Mouse (Mus musculus): ENCODE data around the gene Gpr157.

The Gpr157 gene

GRCm38 (mm10) chr4:150072416-150073101 is 14.6 kb upstream of the Gpr157 start:
- no peak for DNase-seq (ENCODE audit: low spot score)

- no peak for DNase-seq (ENCODE audit: low spot score)
These were observed 14.1 kb upstream of the Gpr157 start for GRCm38 (mm10) chr4:150073102-150073473.

GRCm38 (mm10) chr4:150075350-150075749 is 11.8 kb upstream of the Gpr157 start:
- DNase-seq (ENCODE audit: low spot score): no peak

- DNase-seq (ENCODE audit: low spot score): peak; percentile 57
These were observed 11.0 kb upstream of the Gpr157 start for GRCm38 (mm10) chr4:150076147-150076546.

- DNase-seq (ENCODE audit: low spot score): no peak
These were observed 8.5 kb upstream of the Gpr157 start for GRCm38 (mm10) chr4:150078646-150079045.

- DNase-seq (ENCODE audit: low spot score): no peak
These were observed 7.9 kb upstream of the Gpr157 start for GRCm38 (mm10) chr4:150079244-150079643.

GRCm38 (mm10) chr4:150080330-150080967 is 6.7 kb upstream of the Gpr157 start:
- DNase-seq (ENCODE audit: low spot score): no peak

GRCm38 (mm10) chr4:150085366-150085765 is 1.8 kb upstream of the Gpr157 start:
- no peak for DNase-seq (ENCODE audit: low spot score)

GRCm38 (mm10) chr4:150086841-150087160 is 364 bp upstream of the Gpr157 start:
- no peak for DNase-seq (ENCODE audit: low spot score)

- DNase-seq (ENCODE audit: low spot score): peak; percentile 30
These were observed 845 bp downstream of the Gpr157 start for GRCm38 (mm10) chr4:150087890-150088530.

- no peak for DNase-seq (ENCODE audit: low spot score)
These were observed 2.0 kb downstream of the Gpr157 start for GRCm38 (mm10) chr4:150089121-150089520.

GRCm38 (mm10) chr4:150091887-150092582 is 4.9 kb downstream of the Gpr157 start:
- peak; percentile 41 for DNase-seq (ENCODE audit: low spot score)

- no peak for DNase-seq (ENCODE audit: low spot score)
These were observed 5.4 kb downstream of the Gpr157 start for GRCm38 (mm10) chr4:150092583-150092902.

GRCm38 (mm10) chr4:150093560-150094462 is 6.6 kb downstream of the Gpr157 start:
- DNase-seq (ENCODE audit: low spot score): no peak

GRCm38 (mm10) chr4:150094463-150094789 is 7.3 kb downstream of the Gpr157 start:
- no peak for DNase-seq (ENCODE audit: low spot score)

- no peak for DNase-seq (ENCODE audit: low spot score)
These were observed 9.1 kb downstream of the Gpr157 start for GRCm38 (mm10) chr4:150096309-150096708.

- no peak for DNase-seq (ENCODE audit: low spot score)
These were observed 10.7 kb downstream of the Gpr157 start for GRCm38 (mm10) chr4:150097847-150098246.

GRCm38 (mm10) chr4:150098880-150099279 is 11.7 kb downstream of the Gpr157 start:
- peak; percentile 82 for DNase-seq (ENCODE audit: low spot score)

- no peak for DNase-seq (ENCODE audit: low spot score)
These were observed 15.7 kb downstream of the Gpr157 start for GRCm38 (mm10) chr4:150102822-150103221.

GRCm38 (mm10) chr4:150105671-150106070 is 18.5 kb downstream of the Gpr157 start:
- no peak for DNase-seq (ENCODE audit: low spot score)

GRCm38 (mm10) chr4:150106637-150107036 is 19.5 kb downstream of the Gpr157 start:
- no peak for DNase-seq (ENCODE audit: low spot score)

GRCm38 (mm10) chr4:150109636-150110035 is 22.5 kb downstream of the Gpr157 start:
- no peak for DNase-seq (ENCODE audit: low spot score)
